Mouse (Mus musculus) thymus, postnatal 14 days (tissue): ENCODE results near the gene Crat.
A peak's percentile ranks its signal among the peaks of the same experiment; 100 is the strongest.

ENCODE experiments used
- DNase-seq: peaks from one replicate; pipeline ENCODE4 v3.0.0; 2021

Gene Crat

GRCm38 (mm10) chr2:30415157-30415935, at the start of gene Crat:
Gene Crat (minus strand): TSS chr2:30415813.
- peak; percentile 73 for DNase-seq

- DNase-seq: no peak
Observed at GRCm38 (mm10) chr2:30464411-30464810, 48.8 kb upstream of the Crat start.

- DNase-seq: peak; percentile 72
Observed at GRCm38 (mm10) chr2:30463904-30464330, 48.3 kb upstream of the Crat start.

GRCm38 (mm10) chr2:30463341-30463761, 47.7 kb upstream of the Crat start:
- no peak for DNase-seq

- DNase-seq: no peak
Observed at GRCm38 (mm10) chr2:30459241-30459640, 43.6 kb upstream of the Crat start.

- no peak for DNase-seq
Observed at GRCm38 (mm10) chr2:30458349-30458748, 42.7 kb upstream of the Crat start.

- no peak for DNase-seq
Observed at GRCm38 (mm10) chr2:30456104-30456980, 40.7 kb upstream of the Crat start.

- DNase-seq: no peak
Observed at GRCm38 (mm10) chr2:30454587-30454986, 39.0 kb upstream of the Crat start.

GRCm38 (mm10) chr2:30453570-30453969, 38.0 kb upstream of the Crat start:
- DNase-seq: no peak

- DNase-seq: no peak
Observed at GRCm38 (mm10) chr2:30451525-30451924, 35.9 kb upstream of the Crat start.

GRCm38 (mm10) chr2:30450530-30450929, 34.9 kb upstream of the Crat start:
- DNase-seq: peak; percentile 26

- no peak for DNase-seq
Observed at GRCm38 (mm10) chr2:30448371-30448770, 32.8 kb upstream of the Crat start.

GRCm38 (mm10) chr2:30446891-30447826, 31.5 kb upstream of the Crat start:
- no peak for DNase-seq

- DNase-seq: no peak
Observed at GRCm38 (mm10) chr2:30445312-30445711, 29.7 kb upstream of the Crat start.

- DNase-seq: no peak
Observed at GRCm38 (mm10) chr2:30444450-30444849, 28.8 kb upstream of the Crat start.

GRCm38 (mm10) chr2:30444006-30444405, 28.4 kb upstream of the Crat start:
- no peak for DNase-seq

GRCm38 (mm10) chr2:30443281-30443680, 27.7 kb upstream of the Crat start:
- no peak for DNase-seq

- no peak for DNase-seq
Observed at GRCm38 (mm10) chr2:30442498-30442890, 26.9 kb upstream of the Crat start.

GRCm38 (mm10) chr2:30441518-30442497, 26.2 kb upstream of the Crat start:
- DNase-seq: peak; percentile 51

GRCm38 (mm10) chr2:30440701-30441517, 25.3 kb upstream of the Crat start:
- DNase-seq: peak; percentile 76
